Mouse (Mus musculus): ENCODE results near the gene Zbtb18.
A peak's percentile ranks its signal among the peaks of the same experiment; 100 is the strongest.

Gene Zbtb18

DNA sequence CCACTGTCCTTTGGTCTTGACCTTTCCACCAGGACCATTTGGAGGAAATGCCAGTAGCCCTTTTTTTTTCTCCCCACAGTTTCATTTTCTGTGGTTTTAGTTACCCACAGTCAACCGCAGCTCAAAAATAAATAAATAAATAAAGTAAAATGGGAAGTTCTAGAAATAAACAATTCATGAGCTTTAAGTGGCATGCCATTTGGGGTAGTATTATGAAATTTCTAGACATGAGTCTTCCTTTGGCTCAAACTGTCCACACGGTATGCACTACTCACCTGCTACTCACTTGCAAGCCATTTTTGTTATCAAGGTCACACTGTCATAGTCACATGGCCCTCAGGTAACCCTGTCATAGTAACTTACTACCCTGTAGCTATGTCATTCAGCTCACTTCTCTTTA, 41.5 kb downstream of the Zbtb18 start:
- DNase-seq (ENCODE audit: low spot score), result no peak

DNA sequence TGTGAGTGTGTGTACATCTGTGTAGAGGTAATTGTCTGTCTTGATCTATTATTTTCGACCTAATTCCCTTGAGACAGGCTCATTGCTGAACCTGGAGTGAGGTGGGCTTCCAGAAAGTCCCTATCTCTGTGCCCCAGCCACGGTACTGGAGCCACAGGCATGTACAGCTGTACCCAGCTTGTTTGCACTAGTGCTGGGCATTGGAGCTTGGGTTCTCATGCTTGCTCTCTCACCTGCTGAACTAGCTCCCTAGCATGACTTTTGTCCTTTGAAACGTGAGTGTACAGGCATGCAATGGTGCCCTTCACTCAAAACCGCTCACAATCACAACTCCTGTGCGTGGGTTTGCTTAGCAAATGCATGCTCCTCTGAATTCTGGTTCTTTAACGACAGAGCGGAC, 42.1 kb downstream of the Zbtb18 start:
- DNase-seq (ENCODE audit: low spot score), result no peak

- no peak for DNase-seq (ENCODE audit: low spot score)
Observed at GRCm38 (mm10) chr1:177484680-177485079, 42.5 kb downstream of the Zbtb18 start.

- peak; percentile 47 for DNase-seq (ENCODE audit: low spot score)
Observed at GRCm38 (mm10) chr1:177489844-177490243, 47.7 kb downstream of the Zbtb18 start.

- DNase-seq (ENCODE audit: low spot score), result no peak
Observed at GRCm38 (mm10) chr1:177490808-177491207, 48.7 kb downstream of the Zbtb18 start.

DNA sequence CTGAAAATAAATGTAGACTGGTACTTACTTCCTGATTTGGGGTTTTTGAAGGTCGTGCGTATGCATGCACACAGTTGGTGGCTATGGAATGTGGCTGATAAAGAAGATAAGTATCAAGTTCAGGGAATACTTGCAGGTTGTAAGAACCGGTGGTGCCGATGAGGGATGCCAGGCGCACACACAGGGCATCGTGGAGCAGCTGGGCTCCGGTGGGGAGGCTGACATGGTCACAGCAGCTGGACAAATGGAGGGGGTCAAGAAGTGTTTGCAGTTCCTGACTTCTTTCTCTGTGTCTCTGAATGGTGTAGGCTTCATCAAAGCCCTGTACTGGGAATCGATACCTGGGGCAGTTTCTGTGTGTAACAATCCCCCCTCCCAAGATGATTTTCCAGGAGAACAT, 49.1 kb downstream of the Zbtb18 start:
- DNase-seq (ENCODE audit: low spot score), result no peak

DNA sequence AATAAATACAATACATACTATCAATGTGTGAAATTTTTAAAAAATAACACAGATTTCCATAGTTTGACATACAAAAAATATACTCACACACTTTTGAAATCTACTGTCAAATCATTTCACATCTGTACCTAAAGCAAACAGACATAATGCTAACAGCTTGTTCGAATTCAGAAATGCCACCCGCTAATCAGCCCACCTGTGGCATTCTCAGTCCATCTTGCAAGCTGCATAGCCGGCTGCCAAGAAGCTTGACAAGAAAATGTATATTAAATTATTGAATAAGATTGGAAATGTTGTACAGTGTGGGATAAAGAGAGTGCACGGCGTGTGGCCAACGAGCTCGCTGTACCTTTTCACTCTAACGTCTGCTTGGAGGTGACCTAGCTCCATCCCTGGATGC, 52.2 kb downstream of the Zbtb18 start:
- no peak for DNase-seq (ENCODE audit: low spot score)

DNA sequence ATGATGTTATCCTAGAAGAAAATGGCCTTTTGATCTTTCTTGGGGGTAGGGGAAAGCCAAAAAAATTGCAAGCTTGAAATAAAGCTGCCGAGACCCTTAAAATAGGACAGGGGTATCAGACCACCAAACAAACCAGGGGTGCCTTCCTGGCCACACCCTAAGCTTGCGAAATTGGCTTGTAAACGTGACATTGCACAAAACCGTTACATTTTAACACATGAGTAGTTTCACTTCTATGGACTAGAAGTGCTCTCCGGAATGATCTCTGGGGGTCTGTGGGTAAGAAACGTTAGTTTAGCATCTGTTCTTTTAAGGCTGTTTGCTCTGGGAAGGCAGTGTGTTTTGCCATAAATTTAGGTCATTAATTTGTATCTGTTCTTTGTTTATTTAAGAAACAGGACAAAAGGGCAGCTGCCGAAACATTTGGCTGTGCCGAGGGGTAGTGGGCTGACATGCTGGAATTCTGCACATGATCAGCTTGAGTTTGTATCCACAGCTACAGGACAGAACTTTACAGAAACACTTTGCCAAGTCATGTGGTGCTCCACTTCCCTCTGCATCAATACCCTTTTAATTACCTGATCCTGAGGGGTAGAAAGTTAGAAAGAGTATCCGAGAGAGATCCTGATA, 52.9 kb downstream of the Zbtb18 start:
- DNase-seq (ENCODE audit: low spot score), result no peak
